Mouse (Mus musculus) CH12.LX (cell line): ENCODE results near the gene Itga7.

Source experiments
- BHLHE40 ChIP-seq: IDR thresholded peaks from 2 replicates; pipeline ENCODE4 v1.6.1; 2011; ENCODE audit warnings: mild to moderate bottlenecking, low read depth, low read length, improper control_type of control experiment
- CTCF ChIP-seq, 2 experiments: IDR thresholded peaks in 1 of 2; conservative IDR thresholded peaks in 1 of 2; 2 replicates each; pipeline ENCODE4 v1.5.1; 2011 to 2012; ENCODE audit warnings: low read depth in 2 of 2, low read length in 2 of 2, improper control_type of control experiment in 1 of 2, inconsistent platforms in 1 of 2, mild to moderate bottlenecking in 1 of 2, moderate library complexity in 1 of 2
- HCFC1 ChIP-seq: IDR thresholded peaks from 2 replicates; pipeline ENCODE4 v1.6.1; 2012; ENCODE audit warnings: low read depth, mild to moderate bottlenecking, inconsistent platforms, low read length, improper control_type of control experiment
- MAFK ChIP-seq: IDR thresholded peaks from 2 replicates; pipeline ENCODE4 v1.6.1; 2011; ENCODE audit warnings: low read length, improper control_type of control experiment; ENCODE audit not compliant: insufficient replicate concordance
- MXI1 ChIP-seq: IDR thresholded peaks from 2 replicates; pipeline ENCODE4 v1.6.1; 2011; ENCODE audit warnings: mild to moderate bottlenecking, low read depth, low read length, improper control_type of control experiment
- POLR2A ChIP-seq: IDR thresholded peaks from 2 replicates; pipeline ENCODE4 v1.6.1; 2011; ENCODE audit warnings: low read depth, mild to moderate bottlenecking, improper control_type of control experiment, low read length
- POLR2AphosphoS2 ChIP-seq: IDR thresholded peaks from 2 replicates; pipeline ENCODE4 v1.6.1; 2011; ENCODE audit warnings: low read depth, low read length, improper control_type of control experiment
- SIN3A ChIP-seq: IDR thresholded peaks from 2 replicates; pipeline ENCODE4 v1.6.1; 2012; ENCODE audit warnings: low read length, improper control_type of control experiment, inconsistent platforms
- SMC3 ChIP-seq: IDR thresholded peaks from 2 replicates; pipeline ENCODE4 v1.6.1; 2011; ENCODE audit warnings: low read depth, low read length, improper control_type of control experiment
- ZC3H11A ChIP-seq: IDR thresholded peaks from 2 replicates; pipeline ENCODE4 v1.6.1; 2012; ENCODE audit warnings: low read depth, mild to moderate bottlenecking, inconsistent platforms, low read length, improper control_type of control experiment
- ZKSCAN1 ChIP-seq: IDR thresholded peaks from 2 replicates; pipeline ENCODE4 v1.6.1; 2012; ENCODE audit warnings: low read depth, inconsistent platforms, low read length, improper control_type of control experiment, borderline replicate concordance

- TF ChIP-seq SMC3 (no peak), CTCF (conservative IDR thresholded peaks at IDR 0.05 in 1 of 2, IDR thresholded peaks at IDR 0.05 in 1 of 2; ENCODE audit: low read depth in 2 of 2, low read length in 2 of 2) (no peak), ZKSCAN1 (no peak), POLR2A (no peak), HCFC1 (no peak), POLR2AphosphoS2 (no peak), BHLHE40 (no peak), ZC3H11A (no peak), SIN3A (no peak), MAFK (no peak), MXI1 (no peak)
Measured at GRCm38 (mm10) chr10:128922822-128923012, 10.9 kb upstream of the Itga7 start, which contains the start of gene Rdh5.
